Mouse (Mus musculus): ENCODE measurements at regions not wholly inside any gene's neighbourhood (a gene's known extent, or its start where the extent isn't known, plus 50 kb on each side); places are given as distances from the start of the nearest gene placed in this dataset.

- no peak for DNase-seq
These were observed 56.8 kb upstream of the Ptgs2 start for GRCm38 (mm10) chr1:150043061-150043460.

DNA sequence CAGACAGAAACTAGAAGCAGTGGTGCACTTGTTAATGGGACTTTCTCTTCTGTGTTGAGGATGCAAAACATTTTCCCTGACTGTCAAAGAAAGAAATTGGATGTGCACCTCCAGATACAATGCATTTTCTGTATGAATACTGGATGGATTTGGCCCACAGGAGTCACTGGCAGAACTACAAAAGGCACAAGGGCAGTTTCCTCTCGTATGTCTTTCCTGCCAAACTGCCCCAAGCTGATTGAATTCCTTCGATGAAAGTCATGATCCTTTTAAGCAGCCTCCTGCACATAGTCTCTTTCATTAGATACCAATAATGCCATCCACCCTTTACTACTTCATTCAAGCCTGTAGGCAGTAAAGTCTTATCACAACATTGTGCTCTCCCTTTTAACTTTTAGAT is 58.2 kb upstream of the Ptgs2 start:
- DNase-seq, result no peak

DNA sequence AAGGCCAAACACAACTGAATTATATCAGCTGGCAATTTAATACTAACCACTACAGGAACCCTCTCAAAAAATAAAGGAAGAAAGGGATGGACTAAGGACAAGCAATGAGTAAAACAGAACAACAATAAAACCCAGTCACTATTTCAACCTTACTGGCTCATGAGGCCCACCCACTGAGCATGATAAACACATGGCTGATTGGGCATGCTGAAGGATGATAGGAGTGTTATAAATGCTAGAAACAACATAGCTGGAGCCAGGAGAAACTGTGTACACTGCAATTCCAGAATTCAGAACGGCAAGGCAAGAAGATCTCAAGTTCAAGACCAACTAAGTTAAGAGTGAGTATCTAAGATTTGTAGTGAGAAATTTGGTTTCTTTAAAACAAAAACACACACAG is 66.1 kb upstream of the Ptgs2 start:
- no peak for DNase-seq

DNA sequence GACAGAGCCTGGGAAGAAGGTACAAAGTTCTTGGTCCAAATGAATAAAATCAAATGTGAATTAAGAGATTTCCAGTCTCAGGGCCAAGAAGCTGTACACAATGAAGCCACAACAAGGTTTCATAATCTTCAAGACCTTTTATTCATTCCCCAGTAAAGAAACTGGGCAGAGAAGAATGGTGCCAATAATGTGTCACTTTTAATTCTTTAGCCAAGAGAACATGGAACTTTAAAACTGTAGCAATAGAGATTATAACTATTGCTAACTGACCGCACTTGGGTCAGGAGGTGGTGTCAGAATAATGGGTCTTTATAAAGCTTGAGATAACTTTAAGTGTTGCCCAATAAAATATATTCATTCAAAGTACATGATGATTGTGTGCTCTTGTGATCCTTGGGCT is 68.1 kb upstream of the Ptgs2 start:
- no peak for DNase-seq

GRCm38 (mm10) chr1:150027265-150027664 is 66.2 kb upstream of the Pla2g4a start:
- no peak for DNase-seq

GRCm38 (mm10) chr1:150026188-150026587 is 65.1 kb upstream of the Pla2g4a start:
- DNase-seq, result peak; percentile 23

GRCm38 (mm10) chr1:150015201-150015600 is 54.1 kb upstream of the Pla2g4a start:
- DNase-seq, result no peak

- no peak for DNase-seq
These were observed 51.4 kb upstream of the Pla2g4a start for GRCm38 (mm10) chr1:150012447-150012846.

Data from adrenal gland, adult 2 months (tissue).